Mouse (Mus musculus): Measurements from ENCODE around the gene Arhgap15.
A peak's percentile ranks its signal among the peaks of the same experiment; 100 is the strongest.
"Not testable (repeated sequence)": the region's sequence is repeated elsewhere in the genome, so short reads cannot be mapped to it uniquely, and the experiment has no call there.

Arhgap15 gene

DNA sequence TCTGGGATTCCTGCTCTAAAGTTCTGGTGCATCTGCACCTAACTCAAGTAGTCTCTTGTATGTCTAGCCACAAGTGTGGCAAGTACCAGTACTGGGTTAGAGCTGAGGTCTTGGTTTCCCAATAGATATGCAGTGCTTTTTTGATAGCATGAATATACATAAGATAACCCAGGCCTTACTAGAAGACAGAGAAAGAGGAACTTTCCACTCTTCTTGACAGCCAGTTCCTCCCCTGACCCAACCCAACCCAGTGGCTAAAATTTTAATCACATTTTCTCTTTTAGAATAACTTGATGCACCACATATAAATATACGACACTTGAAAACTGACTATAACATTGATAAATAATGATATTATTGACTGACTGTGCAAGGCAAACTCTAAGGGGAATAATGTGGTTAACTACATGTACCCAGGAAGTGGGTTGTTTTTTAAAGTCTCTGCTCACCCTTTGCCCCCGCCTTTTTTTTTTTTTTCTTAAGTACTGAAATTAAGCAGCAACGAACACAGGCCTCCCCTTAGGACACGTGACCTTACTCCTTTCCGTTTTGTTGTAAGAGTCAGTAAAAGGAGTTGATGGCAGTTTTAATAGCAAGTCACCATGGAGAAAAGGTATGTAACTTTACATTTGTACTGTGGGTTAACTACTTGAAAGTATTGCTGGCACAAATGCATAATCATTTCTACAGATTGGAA is at the start of gene Arhgap15:
Gene Arhgap15 (plus strand): TSS at position 538 of the 697 bp plus-strand sequence.
- no peak for DNase-seq

- no peak for DNase-seq
Observed at GRCm38 (mm10) chr2:43712611-43713138, 35.9 kb upstream of the Arhgap15 start.

GRCm38 (mm10) chr2:43722446-43723103 is 26.0 kb upstream of the Arhgap15 start:
- peak; percentile 31 to 76 for DNase-seq

DNA sequence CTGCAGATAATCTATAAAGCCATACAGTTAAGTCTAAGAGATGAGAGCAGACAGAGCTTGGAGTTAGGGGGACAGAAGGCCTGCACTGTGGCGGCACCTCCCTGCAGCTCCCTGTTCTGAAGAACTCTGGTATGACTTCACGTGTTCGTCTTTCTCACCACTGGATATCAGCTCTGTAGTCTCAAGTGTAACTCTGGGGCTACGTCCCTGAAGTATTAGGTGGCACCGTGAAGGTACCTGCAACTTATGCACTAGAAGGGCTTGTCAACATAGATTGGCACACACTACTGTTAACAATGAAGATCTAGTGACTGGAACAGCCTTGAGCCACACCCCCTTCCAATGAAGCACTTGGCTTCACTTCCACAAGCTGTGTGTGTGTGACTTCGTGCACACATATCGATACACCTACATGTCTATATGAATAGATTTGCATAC is 25.5 kb upstream of the Arhgap15 start:
- DNase-seq: no peak

DNA sequence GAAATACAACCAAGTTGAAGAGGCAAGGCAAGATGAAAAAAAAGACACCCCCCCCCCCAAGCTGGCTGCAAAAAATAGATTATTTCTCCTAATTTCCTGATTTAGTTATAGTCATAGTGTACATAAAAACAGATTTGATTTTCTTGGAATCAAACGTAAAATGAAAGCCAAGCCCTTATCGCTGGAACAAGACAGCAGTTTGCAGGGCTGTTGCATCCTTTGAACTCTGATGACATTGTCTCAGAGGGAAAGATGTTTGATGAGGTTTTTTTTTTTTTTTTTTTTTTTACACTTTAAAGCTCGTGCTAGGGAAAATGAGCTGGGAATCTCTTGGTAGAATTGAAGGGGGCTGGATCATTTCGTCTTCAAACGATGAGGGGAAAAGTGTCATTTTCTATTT is 21.4 kb upstream of the Arhgap15 start:
- no peak for DNase-seq

DNA sequence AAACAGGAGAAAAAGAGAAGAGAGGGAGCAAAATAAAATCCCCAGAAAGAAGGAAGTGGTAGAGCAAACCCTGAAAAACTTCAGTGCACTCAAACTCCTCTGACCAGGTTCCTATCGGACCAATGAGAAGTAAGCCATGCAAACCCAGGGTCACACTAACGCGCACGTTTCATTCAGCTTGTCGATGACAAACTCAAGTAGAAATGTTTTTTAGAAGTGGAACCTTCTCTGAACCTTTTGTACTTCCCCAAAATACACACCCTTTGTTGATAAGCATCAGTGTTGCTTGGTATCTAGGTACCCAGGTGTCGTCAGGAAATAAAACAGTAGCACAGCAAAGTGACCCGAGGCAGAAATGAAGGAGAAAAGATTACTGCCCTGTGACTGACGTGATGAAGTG is 20.9 kb upstream of the Arhgap15 start:
- DNase-seq: peak in 1 of 2 experiments; percentile 9

- DNase-seq: no peak
Observed at GRCm38 (mm10) chr2:43728831-43729230, 19.8 kb upstream of the Arhgap15 start.

GRCm38 (mm10) chr2:43732396-43732795 is 16.2 kb upstream of the Arhgap15 start:
- no peak for DNase-seq

- not testable (repeated sequence) for DNase-seq
Observed at GRCm38 (mm10) chr2:43735071-43735470, 13.6 kb upstream of the Arhgap15 start.

- no peak for DNase-seq
Observed at GRCm38 (mm10) chr2:43737546-43737945, 11.1 kb upstream of the Arhgap15 start.

DNA sequence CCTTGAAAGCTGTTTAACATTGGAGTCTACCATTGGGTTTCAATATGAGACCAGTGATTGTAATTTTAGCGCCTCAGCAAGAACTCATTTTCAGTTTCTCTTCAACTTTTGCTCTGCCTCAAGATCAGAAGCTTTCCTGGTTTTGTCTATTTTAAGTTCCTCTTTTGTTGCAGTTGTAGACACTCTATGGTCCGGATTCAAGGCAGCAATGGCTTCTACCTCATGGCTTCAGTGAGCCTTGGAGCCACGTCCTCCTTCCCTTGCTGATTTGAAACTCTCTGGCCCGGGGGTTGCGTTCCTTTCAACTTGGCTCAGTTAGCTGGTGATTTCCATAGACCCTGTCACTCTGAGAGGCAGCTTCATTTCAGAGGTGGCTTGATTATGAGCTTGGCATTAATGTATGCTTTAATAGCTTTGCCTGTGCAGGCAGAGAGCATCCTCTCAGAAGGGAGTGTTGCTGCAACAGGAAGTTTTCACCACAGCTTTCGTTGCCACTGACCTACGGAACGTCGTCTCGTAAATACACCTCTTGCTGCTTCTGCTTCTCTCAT is 10.0 kb upstream of the Arhgap15 start:
- peak; percentile 27 to 29 for DNase-seq

GRCm38 (mm10) chr2:43739190-43739818 is 9.3 kb upstream of the Arhgap15 start:
- no peak for DNase-seq

DNA sequence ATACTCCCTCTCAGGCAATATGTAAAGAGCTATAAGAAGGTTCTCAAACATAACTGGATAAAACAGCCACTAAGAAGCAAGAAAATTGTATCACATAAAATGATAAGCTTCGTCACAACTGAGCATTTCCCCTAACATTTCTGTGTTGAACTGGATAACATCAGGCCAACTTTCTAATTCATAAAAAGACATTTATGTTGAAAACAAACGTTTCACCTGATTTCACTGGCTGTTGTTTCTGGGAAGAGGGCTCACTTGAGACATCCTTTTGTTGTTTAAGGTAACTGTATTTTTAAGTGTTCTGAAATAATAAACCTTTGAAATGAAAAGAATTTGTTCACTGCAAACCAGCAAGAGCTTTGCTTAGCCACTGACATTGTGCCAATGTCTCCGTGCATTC is 697 bp downstream of the Arhgap15 start:
- DNase-seq: no peak

DNA sequence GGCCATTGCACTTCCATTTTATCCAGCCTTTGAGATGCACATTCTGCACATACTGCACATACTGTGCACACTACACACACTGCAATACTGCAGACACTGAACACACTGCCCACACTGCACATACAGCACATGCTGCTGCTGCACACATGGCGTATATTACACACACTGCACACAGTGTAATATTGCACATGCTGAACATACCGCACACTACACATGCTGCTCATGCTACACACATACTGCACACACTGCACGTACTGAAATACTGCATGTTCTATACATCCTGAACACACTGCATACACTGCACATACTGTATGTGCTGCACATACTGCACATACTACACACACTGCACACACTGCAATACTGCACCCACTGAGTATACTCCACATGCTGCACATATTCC is 7.3 kb downstream of the Arhgap15 start:
- no peak for DNase-seq

DNA sequence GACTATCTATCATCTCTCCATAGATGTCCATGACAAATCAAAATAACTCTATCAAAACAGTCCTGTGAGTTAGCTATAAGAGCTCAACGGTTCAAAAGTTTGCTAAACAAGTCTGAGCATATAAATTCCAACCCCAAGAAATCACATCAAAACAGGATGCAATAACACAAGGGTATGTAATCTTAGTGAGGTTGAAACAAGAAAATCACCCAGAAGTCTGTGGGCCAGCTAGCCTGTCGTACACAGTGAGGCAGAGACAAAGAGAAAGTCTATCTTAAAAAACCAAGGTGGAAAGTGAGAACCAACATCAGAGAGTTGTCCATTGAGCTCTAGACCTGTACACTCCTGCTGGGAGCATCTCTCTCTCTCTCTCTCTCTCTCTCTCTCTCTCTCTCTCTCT is 8.0 kb downstream of the Arhgap15 start:
- DNase-seq: no peak

GRCm38 (mm10) chr2:43761735-43762134 is 13.1 kb downstream of the Arhgap15 start:
- no peak for DNase-seq

- no peak for DNase-seq
Observed at GRCm38 (mm10) chr2:43763279-43763678, 14.7 kb downstream of the Arhgap15 start.

GRCm38 (mm10) chr2:43764456-43764855 is 15.8 kb downstream of the Arhgap15 start:
- no peak for DNase-seq

- no peak for DNase-seq
Observed at GRCm38 (mm10) chr2:43766200-43766599, 17.6 kb downstream of the Arhgap15 start.

DNA sequence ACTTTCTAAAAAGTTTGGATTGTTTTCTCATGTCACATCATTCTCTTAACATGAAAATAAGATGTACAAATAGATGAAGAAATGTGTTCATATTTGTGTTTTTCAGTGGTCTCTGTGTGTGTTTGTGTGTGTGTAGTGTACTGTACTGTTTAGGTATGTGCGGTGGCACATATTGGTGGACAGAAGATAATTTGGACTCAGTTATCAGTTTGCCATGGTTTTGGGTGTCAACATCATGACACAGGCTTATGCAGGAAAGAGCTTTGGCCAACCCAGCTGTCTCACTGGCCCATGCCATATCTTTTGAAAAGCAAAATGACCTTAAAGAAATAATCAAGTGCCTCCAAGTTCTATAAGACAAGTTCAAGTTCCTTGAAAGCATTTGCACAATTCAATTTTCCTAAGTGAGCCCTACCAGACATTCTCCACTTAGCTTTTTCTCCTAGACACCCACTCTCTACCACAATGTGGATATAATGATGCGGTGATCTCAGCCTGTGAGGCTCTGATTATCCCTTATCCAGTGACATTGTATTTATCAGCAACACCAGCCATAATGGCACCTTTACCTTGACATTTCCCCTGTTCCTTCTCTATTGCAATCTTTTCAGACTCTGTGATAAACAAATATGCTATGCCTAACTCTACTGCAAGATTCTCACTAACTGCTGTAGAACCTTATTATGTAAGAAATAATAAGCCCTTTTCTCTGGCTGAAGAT is 21.4 kb downstream of the Arhgap15 start:
- no peak for DNase-seq

DNA sequence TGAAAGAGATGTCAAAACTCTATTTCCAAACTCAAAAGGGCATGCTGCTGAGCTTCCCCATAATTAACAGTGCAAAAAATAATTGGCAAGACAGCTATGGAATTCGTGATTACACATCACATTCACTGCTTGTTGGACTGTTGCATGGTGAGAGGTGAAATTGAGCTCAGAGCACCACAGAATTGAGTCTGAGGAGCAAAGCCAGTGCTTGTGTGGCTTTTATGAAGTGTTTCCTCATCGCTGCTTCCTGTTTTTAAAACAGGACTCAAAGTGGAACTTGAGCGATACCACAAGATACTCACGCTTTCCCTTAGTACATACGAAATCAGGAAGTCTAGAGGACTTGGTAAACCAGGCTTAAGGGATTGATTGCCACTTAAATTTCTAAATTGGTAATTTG is 24.0 kb downstream of the Arhgap15 start:
- DNase-seq: peak; percentile 49 to 60

- no peak for DNase-seq
Observed at GRCm38 (mm10) chr2:43782157-43782556, 33.5 kb downstream of the Arhgap15 start.

All from lung, postnatal 4 days (tissue).